Comparison of ENCODE assay signal across 8 mouse cellular contexts in genomic region chr6:93026068-93027022, GRCm38 (mm10).
DNase-seq lines count a peak whose midpoint lies in the region; ATAC-seq lines count a peak whose summit lies in the region.

No protein-coding gene starts in this region.

- no peaks in the 10 kb centered on the region for H3K36me3 ChIP-seq in kidney, embryonic 15.5 days

- H3K4me3 ChIP-seq in kidney, embryonic 15.5 days (replicated peaks) = no peak overlapping the region

- no peaks in the 10 kb centered on the region for H3K4me1 ChIP-seq in kidney, embryonic 15.5 days

- ATAC-seq in kidney, embryonic 15.5 days (replicated peaks; ENCODE audit: low FRiP score) = no peak
- ATAC-seq in inflammation-experienced regulatory T-cells, adult 6 months = no peak

- DNase-seq in kidney, adult 11 months = peak; percentile 50
- DNase-seq in brain, adult 2 months (ENCODE audit: low read depth, low spot score) = peak; percentile 8
- DNase-seq in heart, postnatal 25 days (ENCODE audit: low spot score) = peak; percentile 48
- DNase-seq in lung, postnatal 36 days = peak; percentile 74
- DNase-seq in neural tube, embryonic 10.5 days (ENCODE audit: extremely low spot score, low spot score) = no peak
- DNase-seq in right cerebral cortex, adult 18-20 months = no peak

- H3K9ac ChIP-seq in kidney, embryonic 15.5 days = no peak overlapping the region

- intact Hi-C loops in heart, postnatal 25 days (cut with DNase I) = no loop called here

- H3K27ac ChIP-seq in kidney, embryonic 15.5 days = no peak overlapping the region

- WGBS in kidney, embryonic 15.5 days = 67% methylated on average over 9 of the region's 9 CpGs

- no peaks in the 10 kb centered on the region for H3K27me3 ChIP-seq in kidney, embryonic 15.5 days

- H3K9me3 ChIP-seq in kidney, embryonic 15.5 days (replicated peaks) = no peaks in the 10 kb centered on the region

- no peak overlapping the region for H3K4me2 ChIP-seq in kidney, embryonic 15.5 days

Comparison
In these comparisons a context has a peak if more than half of its experiments do, and no peak if none do; other contexts are left out.
1. DNase-seq: peak in kidney, adult 11 months (single experiment), brain, adult 2 months (single experiment), heart, postnatal 25 days (single experiment) and lung, postnatal 36 days (single experiment); none in neural tube, embryonic 10.5 days (single experiment) and right cerebral cortex, adult 18-20 months (single experiment).